Mouse (Mus musculus): ENCODE results near the gene Srp9.

Gene Srp9

GRCm38 (mm10) chr1:182149966-182150365 is 25.4 kb downstream of the Srp9 start:
- TF ChIP-seq GATA4 (IDR thresholded peaks at IDR 0.05; ENCODE audit: insufficient replicate concordance, low read length), result no peak

DNA sequence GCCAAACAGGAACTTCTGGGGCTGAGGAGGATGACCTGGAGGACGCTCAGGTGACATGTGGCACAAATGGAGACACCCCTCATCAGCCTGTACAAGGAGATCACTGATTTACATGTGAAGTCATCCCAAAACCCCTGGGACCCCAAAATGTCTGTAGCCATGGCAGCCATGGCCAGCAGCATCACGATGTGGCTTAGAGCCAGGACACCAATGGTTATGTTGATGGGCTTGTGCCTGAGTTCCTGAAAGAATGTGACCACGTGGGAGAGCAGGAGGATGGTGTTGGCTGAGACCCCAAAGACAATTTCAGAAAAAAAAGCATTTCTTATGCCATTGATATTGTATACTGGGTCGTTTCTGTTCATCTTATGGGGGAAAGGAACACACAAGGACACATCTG is 33.2 kb downstream of the Srp9 start:
- TF ChIP-seq GATA4 (IDR thresholded peaks at IDR 0.05; ENCODE audit: insufficient replicate concordance, low read length), result no peak

GRCm38 (mm10) chr1:182159575-182159974 is 35.0 kb downstream of the Srp9 start:
- no peak for TF ChIP-seq GATA4 (IDR thresholded peaks at IDR 0.05; ENCODE audit: insufficient replicate concordance, low read length)

GRCm38 (mm10) chr1:182162951-182163350 is 38.4 kb downstream of the Srp9 start:
- TF ChIP-seq GATA4 (IDR thresholded peaks at IDR 0.05; ENCODE audit: insufficient replicate concordance, low read length), result no peak

GRCm38 (mm10) chr1:182164386-182164785 is 39.8 kb downstream of the Srp9 start, which contains the start of gene Vmn1r1:
Gene Vmn1r1, minus strand, starts transcription at chr1:182164486.
- no peak for TF ChIP-seq GATA4 (IDR thresholded peaks at IDR 0.05; ENCODE audit: insufficient replicate concordance, low read length)

- TF ChIP-seq GATA4 (IDR thresholded peaks at IDR 0.05; ENCODE audit: insufficient replicate concordance, low read length), result no peak
Observed at GRCm38 (mm10) chr1:182181456-182182305, 57.1 kb downstream of the Srp9 start.
